Mouse (Mus musculus) left cerebral cortex, adult 18-20 months (tissue): ENCODE data around the gene Chst1. TPM values are rescaled to one million over a fixed set of nuclear protein-coding genes. Genes with fewer than 3 reads are reported as not detected.

Experiments
- DNase-seq, 2 experiments: peaks; one replicate each; pipeline ENCODE4 v3.0.0; 2021 to 2022; ENCODE audit warnings: low spot score in 2 of 2, mixed read lengths in 1 of 2
- total RNA-seq, 2 experiments: library from RNA; stranded (reverse); gene quantifications; 2 replicates each; pipeline ENCODE4 v1.2.3; 2021

The Chst1 gene
- total RNA-seq, 2 experiments from 2014 or later = 257 to 267 TPM

GRCm38 (mm10) chr2:92608810-92609581 is 9.5 kb downstream of the Chst1 start:
- DNase-seq = peak; percentile 76

- DNase-seq = peak in 1 of 2 experiments; percentile 35
Measured at GRCm38 (mm10) chr2:92609704-92610379, 10.3 kb downstream of the Chst1 start.

- DNase-seq = peak in 1 of 2 experiments; percentile 3
Measured at GRCm38 (mm10) chr2:92613645-92614044, 14.1 kb downstream of the Chst1 start.

- no peak for DNase-seq
Measured at GRCm38 (mm10) chr2:92614106-92614505, 14.6 kb downstream of the Chst1 start.

GRCm38 (mm10) chr2:92617077-92617756 is 17.7 kb downstream of the Chst1 start:
- DNase-seq = peak in 1 of 2 experiments; percentile 11

- DNase-seq = peak in 1 of 2 experiments; percentile 5
Measured at GRCm38 (mm10) chr2:92618016-92618415, 18.5 kb downstream of the Chst1 start.

- DNase-seq = peak in 1 of 2 experiments; percentile 18
Measured at GRCm38 (mm10) chr2:92627633-92628032, 28.1 kb downstream of the Chst1 start.

- no peak for DNase-seq
Measured at GRCm38 (mm10) chr2:92630799-92631198, 31.3 kb downstream of the Chst1 start.

GRCm38 (mm10) chr2:92632027-92632426 is 32.5 kb downstream of the Chst1 start:
- no peak for DNase-seq

- no peak for DNase-seq
Measured at GRCm38 (mm10) chr2:92640555-92640954, 41.0 kb downstream of the Chst1 start.

- DNase-seq = no peak
Measured at GRCm38 (mm10) chr2:92645282-92646037, 46.0 kb downstream of the Chst1 start.

- no peak for DNase-seq
Measured at GRCm38 (mm10) chr2:92649154-92649801, 49.8 kb downstream of the Chst1 start.

GRCm38 (mm10) chr2:92650428-92650827 is 50.9 kb downstream of the Chst1 start:
- DNase-seq = no peak

GRCm38 (mm10) chr2:92651294-92651816 is 51.8 kb downstream of the Chst1 start:
- peak in 1 of 2 experiments; percentile 44 for DNase-seq

GRCm38 (mm10) chr2:92657189-92657588 is 57.7 kb downstream of the Chst1 start:
- DNase-seq = no peak

- no peak for DNase-seq
Measured at GRCm38 (mm10) chr2:92658293-92659150, 59.0 kb downstream of the Chst1 start.

GRCm38 (mm10) chr2:92659491-92660035 is 60.1 kb downstream of the Chst1 start:
- no peak for DNase-seq

GRCm38 (mm10) chr2:92662534-92663068 is 63.1 kb downstream of the Chst1 start:
- DNase-seq = no peak
